Mouse (Mus musculus) cerebellum, postnatal 4 days (tissue): ENCODE measurements around the gene Hist2h3c1.
A peak's percentile ranks its signal among the peaks of the same experiment; 100 is the strongest.
"Not testable (repeated sequence)": the region's sequence is repeated elsewhere in the genome, so short reads cannot be mapped to it uniquely, and the experiment has no call there.

Experiments used
- DNase-seq, 2 experiments: peaks; one replicate each; pipeline ENCODE4 v3.0.0; 2022; ENCODE audit warnings: low spot score in 2 of 2, mixed read lengths in 1 of 2

Gene Hist2h3c1

GRCm38 (mm10) chr3:96234914-96235313 is 11.6 kb upstream of the Hist2h3c1 start:
- no peak for DNase-seq

- no peak for DNase-seq
Measured at GRCm38 (mm10) chr3:96235836-96236235, 10.6 kb upstream of the Hist2h3c1 start.

- DNase-seq, result no peak
Measured at GRCm38 (mm10) chr3:96236834-96237334, 9.6 kb upstream of the Hist2h3c1 start.

- no peak for DNase-seq
Measured at GRCm38 (mm10) chr3:96237335-96237903, 9.1 kb upstream of the Hist2h3c1 start.

GRCm38 (mm10) chr3:96237904-96238511 is 8.5 kb upstream of the Hist2h3c1 start:
- DNase-seq, result no peak

GRCm38 (mm10) chr3:96238954-96239793 is 7.3 kb upstream of the Hist2h3c1 start, which contains the start of gene Hist2h3c2:
Gene Hist2h3c2, minus strand, starts transcription at chr3:96239127.
- DNase-seq, result peak in 1 of 2 experiments; percentile 51

GRCm38 (mm10) chr3:96239949-96240798 is 6.3 kb upstream of the Hist2h3c1 start, which contains the start of gene Hist2h2aa2:
Gene Hist2h2aa2, minus strand, starts transcription at chr3:96240276.
- peak; percentile 83 to 93 for DNase-seq

- DNase-seq, result no peak
Measured at GRCm38 (mm10) chr3:96240799-96241197, 5.7 kb upstream of the Hist2h3c1 start.

GRCm38 (mm10) chr3:96243921-96244572 is 2.4 kb upstream of the Hist2h3c1 start:
- DNase-seq, result no peak

- peak; percentile 54 to 77 for DNase-seq
Measured at GRCm38 (mm10) chr3:96245003-96245886, 1.2 kb upstream of the Hist2h3c1 start, which contains the start of gene Hist2h2aa1. Gene Hist2h2aa1, plus strand, starts transcription at chr3:96245497.

GRCm38 (mm10) chr3:96246018-96246417 is 467 bp upstream of the Hist2h3c1 start:
- DNase-seq, result not testable (repeated sequence)

GRCm38 (mm10) chr3:96247356-96248140 is 1.1 kb downstream of the Hist2h3c1 start:
- no peak for DNase-seq

- DNase-seq, result no peak
Measured at GRCm38 (mm10) chr3:96248141-96249033, 1.9 kb downstream of the Hist2h3c1 start.

- no peak for DNase-seq
Measured at GRCm38 (mm10) chr3:96249034-96249345, 2.5 kb downstream of the Hist2h3c1 start.

GRCm38 (mm10) chr3:96250890-96251289 is 4.4 kb downstream of the Hist2h3c1 start:
- no peak for DNase-seq

- no peak for DNase-seq
Measured at GRCm38 (mm10) chr3:96251787-96252186, 5.3 kb downstream of the Hist2h3c1 start.

GRCm38 (mm10) chr3:96254683-96255355 is 8.3 kb downstream of the Hist2h3c1 start:
- peak in 1 of 2 experiments; percentile 27 for DNase-seq
